Mouse (Mus musculus): ENCODE results near the gene Asb3.
"Not testable (repeated sequence)": the region's sequence is repeated elsewhere in the genome, so short reads cannot be mapped to it uniquely, and the experiment has no call there.

Gene Asb3

GRCm38 (mm10) chr11:31001169-31001908, 116.1 kb downstream of the Asb3 start:
- no peak for DNase-seq

DNA sequence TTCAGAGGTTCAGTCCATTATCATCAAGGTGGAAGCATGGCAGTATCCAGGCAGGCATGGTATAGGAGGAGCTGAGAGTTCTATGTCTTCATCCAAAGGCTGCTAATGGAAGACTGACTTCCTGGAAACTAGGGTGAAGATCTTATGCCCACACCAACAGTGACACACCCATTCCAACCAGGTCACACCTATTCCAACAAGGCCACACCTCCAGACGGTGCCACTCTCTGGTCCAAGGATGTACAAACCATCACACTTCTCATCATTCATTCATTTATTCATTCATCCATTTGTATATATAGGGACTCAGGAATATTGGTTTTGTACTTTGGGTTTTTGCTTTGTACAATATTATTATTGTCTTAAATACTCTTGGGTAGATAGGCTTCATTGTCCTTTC, 124.5 kb downstream of the Asb3 start:
- not testable (repeated sequence) for DNase-seq

GRCm38 (mm10) chr11:31017466-31017865, 132.2 kb downstream of the Asb3 start:
- not testable (repeated sequence) for DNase-seq

DNA sequence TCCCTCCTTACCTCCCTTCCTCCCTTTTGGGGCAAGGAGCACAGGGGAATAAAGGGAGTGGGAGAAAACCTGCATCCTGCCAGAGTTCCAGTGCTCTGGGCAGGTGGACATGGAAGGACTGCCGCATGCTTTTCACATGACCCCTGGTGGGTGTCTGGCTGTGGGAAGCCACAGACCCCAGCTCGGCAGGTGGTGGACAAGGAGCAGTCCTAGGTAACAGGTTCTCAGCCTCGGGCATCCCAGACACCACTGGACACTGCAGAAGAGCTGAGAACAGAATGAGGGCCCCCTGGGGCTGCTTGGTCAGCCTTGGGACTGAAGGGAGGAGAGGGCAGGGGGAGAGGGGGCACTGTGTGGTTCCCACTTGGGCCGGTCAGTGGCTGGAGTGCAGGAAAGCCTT, 149.7 kb downstream of the Asb3 start:
- DNase-seq, result no peak

- DNase-seq, result no peak
Observed at GRCm38 (mm10) chr11:31089973-31090372, 204.8 kb downstream of the Asb3 start.

DNA sequence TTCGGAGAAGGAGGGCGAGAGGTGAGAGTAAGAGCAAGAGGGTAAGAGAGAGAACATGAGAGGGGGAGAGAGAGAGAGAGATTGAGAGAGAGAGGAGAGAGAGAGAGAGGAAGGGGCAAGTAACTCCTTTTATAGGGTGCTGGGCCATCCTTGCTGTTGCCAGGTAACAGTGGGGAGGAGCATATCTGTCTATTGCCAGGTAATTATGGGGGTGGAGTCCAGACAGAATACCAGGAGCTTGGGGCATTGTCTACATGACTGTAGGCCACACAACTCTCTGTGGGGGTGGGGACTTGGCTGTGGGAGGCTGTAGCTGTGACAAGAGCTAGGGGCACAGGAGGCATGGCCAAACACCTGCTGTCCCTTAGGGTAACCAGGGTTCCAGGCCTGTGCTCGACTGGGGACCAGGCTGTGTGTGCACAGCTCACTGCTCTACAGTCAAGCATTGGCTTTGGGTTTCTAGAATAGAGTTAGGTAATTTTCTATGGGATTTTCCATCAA, 205.3 kb downstream of the Asb3 start:
- DNase-seq, result no peak

- not testable (repeated sequence) for DNase-seq
Observed at GRCm38 (mm10) chr11:31099519-31099918, 214.3 kb downstream of the Asb3 start.

GRCm38 (mm10) chr11:31102188-31102587, 217.0 kb downstream of the Asb3 start:
- no peak for DNase-seq

- no peak for DNase-seq
Observed at GRCm38 (mm10) chr11:31105364-31105763, 220.1 kb downstream of the Asb3 start.

DNA sequence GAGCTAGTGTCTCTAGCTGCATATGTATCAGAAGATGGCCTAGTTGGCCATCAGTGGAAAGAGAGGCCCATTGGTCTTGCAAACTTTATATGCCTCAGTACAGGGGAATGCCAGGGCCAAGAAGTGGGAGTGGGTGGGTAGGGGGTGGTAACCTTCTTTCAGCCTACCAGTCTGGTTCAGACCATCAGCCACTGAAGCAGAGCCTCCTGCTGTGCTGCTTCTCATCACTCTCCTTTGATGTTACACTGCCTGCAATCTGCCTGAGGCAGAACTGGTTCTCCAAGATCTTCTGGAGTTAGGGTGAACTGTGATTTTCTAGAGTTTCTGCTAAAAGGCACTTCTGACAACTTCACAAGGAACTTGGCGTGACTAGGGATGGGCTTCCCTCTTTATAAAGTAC, 241.7 kb downstream of the Asb3 start:
- not testable (repeated sequence) for DNase-seq

DNA sequence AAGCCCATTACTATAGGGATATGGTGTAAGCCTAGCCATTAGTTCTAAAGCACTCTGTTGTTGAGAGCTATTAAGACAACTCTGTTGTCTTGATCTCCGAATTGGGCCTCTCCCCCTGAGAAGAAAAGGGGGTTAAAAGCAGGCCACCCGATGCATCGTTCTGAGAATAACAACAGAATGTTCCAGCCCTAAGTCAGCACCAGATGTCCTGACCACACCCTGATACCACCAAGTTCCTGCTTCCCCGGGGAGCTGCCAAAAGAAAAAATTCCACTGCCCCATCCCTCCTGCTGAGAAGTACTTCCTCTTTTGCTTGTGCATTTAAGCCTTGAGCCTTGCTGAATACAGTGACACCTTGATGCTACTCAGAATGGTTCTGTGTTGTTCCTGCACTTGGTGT, 248.5 kb downstream of the Asb3 start:
- DNase-seq, result not testable (repeated sequence)

- DNase-seq, result not testable (repeated sequence)
Observed at GRCm38 (mm10) chr11:31134824-31135223, 249.6 kb downstream of the Asb3 start.

DNA sequence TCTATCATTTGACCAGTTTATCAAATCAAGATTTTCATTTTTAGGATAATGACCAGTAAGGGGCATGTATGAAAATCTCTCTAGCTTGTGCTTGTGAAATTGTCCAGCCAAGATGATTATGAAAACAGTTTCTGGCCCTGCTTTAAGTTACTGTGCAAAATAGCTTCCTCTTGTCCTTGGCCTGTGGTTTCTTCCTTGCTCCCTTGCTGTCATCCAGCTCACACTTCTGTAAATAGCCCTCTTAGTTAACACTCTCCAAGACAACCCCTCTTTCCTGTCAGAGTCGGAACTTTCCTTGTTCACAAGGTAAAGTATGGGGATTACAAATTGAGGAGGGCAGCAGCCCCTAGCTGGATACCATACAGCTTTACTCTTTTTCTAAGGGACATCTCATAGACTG, 253.2 kb downstream of the Asb3 start:
- not testable (repeated sequence) for DNase-seq
